In the genomic region with DNA sequence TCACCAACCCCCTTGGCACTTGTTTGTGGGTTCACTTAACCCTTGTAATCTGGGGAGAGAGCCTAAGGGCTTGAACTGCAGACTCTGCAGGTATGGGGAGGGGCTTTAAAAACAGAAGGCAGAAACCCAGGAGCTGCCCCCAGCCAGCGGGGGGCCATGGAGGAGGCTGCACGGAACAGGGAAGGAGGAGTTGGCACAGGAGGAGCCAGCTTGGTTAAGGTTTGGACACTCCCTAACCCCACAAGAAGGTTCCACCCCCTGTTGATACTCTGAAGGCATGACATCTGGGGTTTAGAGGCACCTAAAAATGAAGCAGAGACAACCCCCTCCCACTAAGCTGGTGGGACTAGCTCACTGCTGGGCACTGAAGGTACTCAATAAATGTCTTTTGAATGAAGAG, we compare ENCODE assay signal across 28 mouse cellular contexts. TPM values are rescaled to one million over a fixed set of nuclear protein-coding genes. Genes with fewer than 3 reads are reported as not detected.
DNase-seq lines count a peak whose midpoint lies in the region; ATAC-seq and TF ChIP-seq lines count a peak whose summit lies in the region.
"Not testable (repeated sequence)": the region's sequence is repeated elsewhere in the genome, so short reads cannot be mapped to it uniquely, and the experiment has no call there.
"Had no signal": no experiment of that assay in that cellular context is flagged by ENCODE, and none has a peak within 500 bp of the region (broad histone marks: within the 10 kb centered on the region; RNA-seq: fewer than 3 reads in every experiment).

No protein-coding gene starts in this region.

- not testable (repeated sequence) for H3K4me2 ChIP-seq in heart, postnatal 0 days (ENCODE audit: low read depth, low read length); hindbrain, embryonic 14.5 days (replicated peaks); liver, embryonic 16.5 days (ENCODE audit: low read depth, low read length); midbrain, embryonic 12.5 days (replicated peaks)

- TF ChIP-seq CTCF in heart, postnatal 0 days (IDR thresholded peaks at IDR 0.05; ENCODE audit: low read depth) = not testable (repeated sequence)

- not testable (repeated sequence) for H3K4me1 ChIP-seq in heart, postnatal 0 days (ENCODE audit: control insufficient read depth, insufficient read depth); hindbrain, embryonic 14.5 days (replicated peaks; ENCODE audit: control insufficient read depth, insufficient read depth, low read length); liver, embryonic 16.5 days (ENCODE audit: control insufficient read depth, low read depth, low read length); midbrain, embryonic 12.5 days

- not testable (repeated sequence) for H3K27me3 ChIP-seq in heart, postnatal 0 days (ENCODE audit: control insufficient read depth, insufficient read depth, low read length); hindbrain, embryonic 14.5 days (ENCODE audit: control insufficient read depth, insufficient read depth, low read length); liver, embryonic 16.5 days (ENCODE audit: control insufficient read depth, insufficient read depth, low read depth, low read length); midbrain, embryonic 12.5 days

- H3K9ac ChIP-seq in heart, postnatal 0 days (replicated peaks; ENCODE audit: low read depth, low read length); hindbrain, embryonic 14.5 days; liver, embryonic 16.5 days (ENCODE audit: low read depth, low read length); midbrain, embryonic 12.5 days (replicated peaks): not testable (repeated sequence)

- TF ChIP-seq EP300 in heart, postnatal 0 days (IDR thresholded peaks at IDR 0.05; ENCODE audit: low read depth) = not testable (repeated sequence)

- not testable (repeated sequence) for DNase-seq in heart, postnatal 0 days (ENCODE audit: low spot score); hindbrain, embryonic 14.5 days (ENCODE audit: low spot score)

- WGBS in heart, postnatal 0 days = no CpG with 5 or more reads among the region's 2 CpGs
- no CpG with 5 or more reads among the region's 2 CpGs for WGBS in hindbrain, embryonic 14.5 days
- WGBS in liver, embryonic 16.5 days (ENCODE audit: insufficient replicate concordance) = no CpG with 5 or more reads among the region's 2 CpGs
- WGBS in midbrain, embryonic 12.5 days = no CpG with 5 or more reads among the region's 2 CpGs

- H3K4me3 ChIP-seq in heart, postnatal 0 days (ENCODE audit: low read depth, low read length); hindbrain, embryonic 14.5 days (replicated peaks; ENCODE audit: low read length); liver, embryonic 16.5 days (ENCODE audit: low read depth, low read length); midbrain, embryonic 12.5 days: not testable (repeated sequence)

- ATAC-seq in erythroblast, adult 5-6 weeks (replicated peaks; ENCODE audit: low FRiP score, poor library complexity, severe bottlenecking) = peak; percentile 58; the same call in 1 of the 2 replicates
- 0 out of 2 replicates have a peak, but pooled peaks have one; percentile 11 for ATAC-seq in heart, postnatal 0 days (ENCODE audit: insufficient read depth, low read depth)
- ATAC-seq in hindbrain, embryonic 14.5 days (ENCODE audit: low FRiP score) = 0 out of 2 replicates have a peak, but pooled peaks have one; percentile 48
- peak; percentile 35; the same call in 1 of the 2 replicates for ATAC-seq in liver, embryonic 16.5 days (ENCODE audit: low read depth)
- peak; percentile 50 for ATAC-seq in megakaryocyte, adult 5-6 weeks (ENCODE audit: poor library complexity, severe bottlenecking)
- 0 out of 2 replicates have a peak, but pooled peaks have one; percentile 16 for ATAC-seq in midbrain, embryonic 12.5 days (ENCODE audit: low FRiP score, low read depth)
- peak; percentile 14; the same call in 1 of the 2 replicates for ATAC-seq in neutrophil, adult 5-6 weeks (ENCODE audit: extremely low read depth, insufficient number of reproducible peaks, low FRiP score, poor library complexity, severe bottlenecking)

- H3K9me3 ChIP-seq in heart, postnatal 0 days (replicated peaks; ENCODE audit: control insufficient read depth, low read length); hindbrain, embryonic 14.5 days (ENCODE audit: control insufficient read depth, low read length); liver, embryonic 16.5 days (replicated peaks; ENCODE audit: control insufficient read depth, low read length); midbrain, embryonic 12.5 days: not testable (repeated sequence)

- H3K27ac ChIP-seq in heart, postnatal 0 days (ENCODE audit: low read depth); hindbrain, embryonic 14.5 days; liver, embryonic 16.5 days (ENCODE audit: low read length); midbrain, embryonic 12.5 days (replicated peaks): not testable (repeated sequence)

- H3K36me3 ChIP-seq in heart, postnatal 0 days (replicated peaks; ENCODE audit: control insufficient read depth, insufficient read depth, low read length); hindbrain, embryonic 14.5 days (replicated peaks; ENCODE audit: control insufficient read depth, insufficient read depth); liver, embryonic 16.5 days (ENCODE audit: control insufficient read depth, insufficient read depth); midbrain, embryonic 12.5 days: not testable (repeated sequence)

RNA-seq across cellular contexts. Expression of a gene that starts 12.8 kb away (rescaled TPM):
- total RNA-seq in erythroblast, adult 5-6 weeks (2015; ENCODE audit: low replicate concordance) = not detected in 2 replicates
- total RNA-seq in erythroblast, adult 5-6 weeks (2017; ENCODE audit: low replicate concordance) = not detected in 2 replicates
- not detected in 2 replicates for total RNA-seq in heart, postnatal 0 days (2014; rRNA removed; ENCODE audit: low replicate concordance)
- polyA plus RNA-seq in heart, postnatal 0 days (2015; fragmentation: Nextera tagmentation; extraction: Ambion mirVana) = not detected in 2 replicates
- polyA plus RNA-seq in hindbrain, embryonic 14.5 days (2014; fragmentation: Nextera tagmentation; extraction: Ambion mirVana) = not detected in 2 replicates
- 0.21 TPM in 1 of 2 replicates, not detected in the other for polyA plus RNA-seq in liver, embryonic 16.5 days (2015; fragmentation: Nextera tagmentation; extraction: Ambion mirVana)
- not detected in 2 replicates for total RNA-seq in megakaryocyte, adult 5-6 weeks (2015)
- total RNA-seq in megakaryocyte, adult 5-6 weeks (2017) = 0.49 TPM in 1 of 2 replicates, not detected in the other
- polyA plus RNA-seq in midbrain, embryonic 12.5 days (2016; fragmentation: Nextera tagmentation; extraction: Ambion mirVana) = not detected in 2 replicates
- not detected in 2 replicates for total RNA-seq in neutrophil, adult 5-6 weeks (2017)
- total RNA-seq: adrenal gland, adult 8-10 months; adrenal gland, postnatal 25 days; gastrocnemius, adult 8-10 months; gastrocnemius, postnatal 25 days; heart, adult 2 months; heart, postnatal 25 days had no signal
- polyA plus RNA-seq: activated CD4-positive, CD25-positive, alpha-beta regulatory T cell, adult 4 months; brain, embryonic 14.5 days; C2C12; CD4-positive, CD25-positive, alpha-beta regulatory T cell, adult 4 months; embryonic facial prominence, embryonic 11.5 days; embryonic facial prominence, embryonic 14.5 days; forebrain, embryonic 12.5 days; forebrain, embryonic 15.5 days; gonadal fat pad, adult 2 months; heart, adult 2 months; heart, embryonic 10.5 days; heart, embryonic 13.5 days; heart, embryonic 16.5 days; hindbrain, embryonic 10.5 days; hindbrain, embryonic 15.5 days; intestine, embryonic 14.5 days had no signal

RNA-seq across cellular contexts. Expression of a gene that starts 38.0 kb away (rescaled TPM):
- 42.4 and 52.3 TPM in 2 replicates for total RNA-seq in erythroblast, adult 5-6 weeks (2015; ENCODE audit: low replicate concordance)
- 12.4 and 14.4 TPM in 2 replicates for total RNA-seq in erythroblast, adult 5-6 weeks (2017; ENCODE audit: low replicate concordance)
- total RNA-seq in heart, postnatal 0 days (2014; rRNA removed; ENCODE audit: low replicate concordance) = 0.46 TPM in 1 of 2 replicates, not detected in the other
- 0.08 and 0.15 TPM in 2 replicates for polyA plus RNA-seq in heart, postnatal 0 days (2015; fragmentation: Nextera tagmentation; extraction: Ambion mirVana)
- polyA plus RNA-seq in hindbrain, embryonic 14.5 days (2014; fragmentation: Nextera tagmentation; extraction: Ambion mirVana) = not detected in 2 replicates
- 0.34 and 0.50 TPM in 2 replicates for polyA plus RNA-seq in liver, embryonic 16.5 days (2015; fragmentation: Nextera tagmentation; extraction: Ambion mirVana)
- total RNA-seq in megakaryocyte, adult 5-6 weeks (2015) = 248 and 273 TPM in 2 replicates
- total RNA-seq in megakaryocyte, adult 5-6 weeks (2017) = 152 and 161 TPM in 2 replicates
- not detected in 2 replicates for polyA plus RNA-seq in midbrain, embryonic 12.5 days (2016; fragmentation: Nextera tagmentation; extraction: Ambion mirVana)
- total RNA-seq in neutrophil, adult 5-6 weeks (2017) = 10.2 and 18.7 TPM in 2 replicates
- polyA plus RNA-seq: brain, embryonic 14.5 days; C2C12; embryonic facial prominence, embryonic 11.5 days; forebrain, embryonic 12.5 days; forebrain, embryonic 15.5 days; heart, embryonic 10.5 days; heart, embryonic 13.5 days; hindbrain, embryonic 10.5 days; hindbrain, embryonic 15.5 days; intestine, embryonic 14.5 days had no signal
